Mouse (Mus musculus): ENCODE data around the gene 4931406C07Rik. TPM values are rescaled to one million over a fixed set of nuclear protein-coding genes. Genes with fewer than 3 reads are reported as not detected.

The 4931406C07Rik gene
- polyA plus RNA-seq, 1 experiment from 2014 or later: 7.3 TPM

GRCm38 (mm10) chr9:15254501-15254900 is 51.7 kb downstream of the 4931406C07Rik start:
- H3K9me3 ChIP-seq (ENCODE audit: control insufficient read depth, low read length): no peaks in the 10 kb centered on the region
- H3K9ac ChIP-seq (ENCODE audit: low read length): no peak overlapping the region
- H3K27ac ChIP-seq (ENCODE audit: low read depth, low read length): no peak overlapping the region
- no peak overlapping the region for H3K4me3 ChIP-seq (ENCODE audit: low read depth, low read length)
- 92% methylated on average over 7 of the region's 7 CpGs for WGBS
- H3K4me1 ChIP-seq (ENCODE audit: control insufficient read depth, insufficient read depth, low read length): no peaks in the 10 kb centered on the region
- H3K36me3 ChIP-seq (ENCODE audit: control insufficient read depth, insufficient read depth, low read length): no peaks in the 10 kb centered on the region
- ATAC-seq (ENCODE audit: insufficient read depth, low FRiP score, low TSS enrichment) (no peak), DNase-seq (ENCODE audit: low spot score) (no peak)
- H3K27me3 ChIP-seq (ENCODE audit: control insufficient read depth, insufficient read depth, low read length): no peaks in the 10 kb centered on the region
- no peak overlapping the region for H3K4me2 ChIP-seq (ENCODE audit: low read depth)

- Histone ChIP-seq H3K4me3 (ENCODE audit: low read depth, low read length) (no peak overlapping the region), H3K9me3 (ENCODE audit: control insufficient read depth, low read length) (no peaks in the 10 kb centered on the region), H3K36me3 (ENCODE audit: control insufficient read depth, insufficient read depth, low read length) (no peaks in the 10 kb centered on the region), H3K27me3 (ENCODE audit: control insufficient read depth, insufficient read depth, low read length) (no peaks in the 10 kb centered on the region), H3K27ac (ENCODE audit: low read depth, low read length) (no peak overlapping the region), H3K4me1 (ENCODE audit: control insufficient read depth, insufficient read depth, low read length) (no peaks in the 10 kb centered on the region), H3K9ac (ENCODE audit: low read length) (no peak overlapping the region), H3K4me2 (ENCODE audit: low read depth) (no peak overlapping the region)
- ATAC-seq (ENCODE audit: insufficient read depth, low FRiP score, low TSS enrichment): no peak
- no peak for DNase-seq (ENCODE audit: low spot score)
- WGBS: 83% methylated on average over 7 of the region's 7 CpGs
These were observed 54.1 kb downstream of the 4931406C07Rik start for GRCm38 (mm10) chr9:15252196-15252595.

- no peaks in the 10 kb centered on the region for H3K9me3 ChIP-seq (ENCODE audit: control insufficient read depth, low read length)
- H3K4me2 ChIP-seq (ENCODE audit: low read depth): no peak overlapping the region
- no peaks in the 10 kb centered on the region for H3K36me3 ChIP-seq (ENCODE audit: control insufficient read depth, insufficient read depth, low read length)
- WGBS: 79% methylated on average over 7 of the region's 7 CpGs
- no peak overlapping the region for H3K4me3 ChIP-seq (ENCODE audit: low read depth, low read length)
- no peaks in the 10 kb centered on the region for H3K27me3 ChIP-seq (ENCODE audit: control insufficient read depth, insufficient read depth, low read length)
- ATAC-seq (ENCODE audit: insufficient read depth, low FRiP score, low TSS enrichment) (no peak), DNase-seq (ENCODE audit: low spot score) (no peak)
- H3K4me1 ChIP-seq (ENCODE audit: control insufficient read depth, insufficient read depth, low read length): no peaks in the 10 kb centered on the region
- H3K9ac ChIP-seq (ENCODE audit: low read length): no peak overlapping the region
- H3K27ac ChIP-seq (ENCODE audit: low read depth, low read length): no peak overlapping the region
These were observed 55.9 kb downstream of the 4931406C07Rik start for GRCm38 (mm10) chr9:15250376-15250775.

- Histone ChIP-seq H3K9ac (ENCODE audit: low read length) (no peak overlapping the region), H3K4me3 (ENCODE audit: low read depth, low read length) (no peak overlapping the region), H3K27me3 (ENCODE audit: control insufficient read depth, insufficient read depth, low read length) (no peaks in the 10 kb centered on the region), H3K9me3 (ENCODE audit: control insufficient read depth, low read length) (no peaks in the 10 kb centered on the region), H3K36me3 (ENCODE audit: control insufficient read depth, insufficient read depth, low read length) (no peaks in the 10 kb centered on the region), H3K4me1 (ENCODE audit: control insufficient read depth, insufficient read depth, low read length) (no peaks in the 10 kb centered on the region), H3K4me2 (ENCODE audit: low read depth) (no peak overlapping the region), H3K27ac (ENCODE audit: low read depth, low read length) (no peak overlapping the region)
- ATAC-seq (ENCODE audit: insufficient read depth, low FRiP score, low TSS enrichment) (no peak), DNase-seq (ENCODE audit: low spot score) (no peak)
- WGBS: 67% methylated on average over 14 of the region's 14 CpGs
These were observed 60.8 kb downstream of the 4931406C07Rik start for GRCm38 (mm10) chr9:15245319-15246075.

GRCm38 (mm10) chr9:15242130-15242529 is 64.1 kb downstream of the 4931406C07Rik start:
- H3K36me3 ChIP-seq (ENCODE audit: control insufficient read depth, insufficient read depth, low read length): no peaks in the 10 kb centered on the region
- no peak overlapping the region for H3K4me3 ChIP-seq (ENCODE audit: low read depth, low read length)
- no peak overlapping the region for H3K4me2 ChIP-seq (ENCODE audit: low read depth)
- DNase-seq (ENCODE audit: low spot score) (no peak), ATAC-seq (ENCODE audit: insufficient read depth, low FRiP score, low TSS enrichment) (no peak)
- H3K9me3 ChIP-seq (ENCODE audit: control insufficient read depth, low read length): no peaks in the 10 kb centered on the region
- H3K27me3 ChIP-seq (ENCODE audit: control insufficient read depth, insufficient read depth, low read length): no peaks in the 10 kb centered on the region
- 0 out of 2 replicates have a peak, but pooled peaks cover 2% of the 10 kb centered on the region for H3K4me1 ChIP-seq (ENCODE audit: control insufficient read depth, insufficient read depth, low read length)
- no peak overlapping the region for H3K27ac ChIP-seq (ENCODE audit: low read depth, low read length)
- no peak overlapping the region for H3K9ac ChIP-seq (ENCODE audit: low read length)
- WGBS: 82% methylated on average over 1 of the region's 1 CpGs

- Histone ChIP-seq H3K9ac (ENCODE audit: low read length) (no peak overlapping the region), H3K27me3 (ENCODE audit: control insufficient read depth, insufficient read depth, low read length) (no peaks in the 10 kb centered on the region), H3K4me1 (ENCODE audit: control insufficient read depth, insufficient read depth, low read length) (0 out of 2 replicates have a peak, but pooled peaks cover 2% of the 10 kb centered on the region), H3K36me3 (ENCODE audit: control insufficient read depth, insufficient read depth, low read length) (no peaks in the 10 kb centered on the region), H3K4me2 (ENCODE audit: low read depth) (no peak overlapping the region), H3K9me3 (ENCODE audit: control insufficient read depth, low read length) (no peaks in the 10 kb centered on the region), H3K4me3 (ENCODE audit: low read depth, low read length) (no peak overlapping the region), H3K27ac (ENCODE audit: low read depth, low read length) (no peak overlapping the region)
- no peak for ATAC-seq (ENCODE audit: insufficient read depth, low FRiP score, low TSS enrichment)
- peak; percentile 61 for DNase-seq (ENCODE audit: low spot score)
- 48% methylated on average over 9 of the region's 9 CpGs for WGBS
These were observed 64.7 kb downstream of the 4931406C07Rik start for GRCm38 (mm10) chr9:15241596-15241939.

GRCm38 (mm10) chr9:15240863-15241595 is 65.2 kb downstream of the 4931406C07Rik start:
- no peak overlapping the region for H3K4me2 ChIP-seq (ENCODE audit: low read depth)
- no peak for DNase-seq (ENCODE audit: low spot score)
- H3K27me3 ChIP-seq (ENCODE audit: control insufficient read depth, insufficient read depth, low read length): no peaks in the 10 kb centered on the region
- H3K4me3 ChIP-seq (ENCODE audit: low read depth, low read length): no peak overlapping the region
- no peak overlapping the region for H3K27ac ChIP-seq (ENCODE audit: low read depth, low read length)
- WGBS: 71% methylated on average over 6 of the region's 6 CpGs
- H3K9me3 ChIP-seq (ENCODE audit: control insufficient read depth, low read length): no peaks in the 10 kb centered on the region
- 0 out of 2 replicates have a peak, but pooled peaks cover 2% of the 10 kb centered on the region for H3K4me1 ChIP-seq (ENCODE audit: control insufficient read depth, insufficient read depth, low read length)
- ATAC-seq (ENCODE audit: insufficient read depth, low FRiP score, low TSS enrichment): no peak
- no peaks in the 10 kb centered on the region for H3K36me3 ChIP-seq (ENCODE audit: control insufficient read depth, insufficient read depth, low read length)
- H3K9ac ChIP-seq (ENCODE audit: low read length): no peak overlapping the region

- DNase-seq (ENCODE audit: low spot score) (no peak), ATAC-seq (ENCODE audit: insufficient read depth, low FRiP score, low TSS enrichment) (no peak)
- Histone ChIP-seq H3K36me3 (ENCODE audit: control insufficient read depth, insufficient read depth, low read length) (no peaks in the 10 kb centered on the region), H3K27me3 (ENCODE audit: control insufficient read depth, insufficient read depth, low read length) (no peaks in the 10 kb centered on the region), H3K9ac (ENCODE audit: low read length) (no peak overlapping the region), H3K4me1 (ENCODE audit: control insufficient read depth, insufficient read depth, low read length) (0 out of 2 replicates have a peak, but pooled peaks cover 2% of the 10 kb centered on the region), H3K27ac (ENCODE audit: low read depth, low read length) (no peak overlapping the region), H3K4me2 (ENCODE audit: low read depth) (no peak overlapping the region), H3K9me3 (ENCODE audit: control insufficient read depth, low read length) (no peaks in the 10 kb centered on the region), H3K4me3 (ENCODE audit: low read depth, low read length) (no peak overlapping the region)
- 89% methylated on average over 6 of the region's 6 CpGs for WGBS
These were observed 66.2 kb downstream of the 4931406C07Rik start for GRCm38 (mm10) chr9:15240006-15240405.
